Mouse (Mus musculus) neural tube, embryonic 12.5 days (tissue): ENCODE results near the gene Mapk9. TPM values are rescaled to one million over a fixed set of nuclear protein-coding genes. Genes with fewer than 3 reads are reported as not detected.
"Not testable (repeated sequence)": the region's sequence is repeated elsewhere in the genome, so short reads cannot be mapped to it uniquely, and the experiment has no call there.

Experiments used
- ATAC-seq: fragments of 200-750 bp; cut with Nextera tagmentation; 2 replicates; pipeline ENCODE4 v1.8.0; 2017; ENCODE audit warnings: low read depth, mild to moderate bottlenecking, moderate TSS enrichment, moderate library complexity; ENCODE audit not compliant: low FRiP score
- H3K27ac ChIP-seq: fragments of 300-500 bp; sonication (generic); 2 replicates; pipeline ENCODE4 v1.5.1; 2016
- H3K27me3 ChIP-seq: fragments of 300-500 bp; sonication (generic); replicated peaks from 2 replicates; pipeline ENCODE4 v1.6.1; 2016; ENCODE audit warnings: mild to moderate bottlenecking
- H3K36me3 ChIP-seq: fragments of 300-500 bp; sonication (generic); 2 replicates; pipeline ENCODE4 v1.6.1; 2016; ENCODE audit warnings: mild to moderate bottlenecking
- H3K4me1 ChIP-seq: fragments of 300-500 bp; sonication (generic); 2 replicates; pipeline ENCODE4 v1.6.1; 2016
- H3K4me2 ChIP-seq: fragments of 300-500 bp; sonication (generic); replicated peaks from 2 replicates; pipeline ENCODE4 v1.6.1; 2016; ENCODE audit warnings: mild to moderate bottlenecking
- H3K4me3 ChIP-seq: fragments of 300-500 bp; sonication (generic); 2 replicates; pipeline ENCODE4 v1.5.1; 2016
- H3K9ac ChIP-seq: fragments of 300-500 bp; sonication (generic); 2 replicates; pipeline ENCODE4 v1.6.1; 2016; ENCODE audit warnings: mild to moderate bottlenecking
- H3K9me3 ChIP-seq: fragments of 300-500 bp; sonication (generic); 2 replicates; pipeline ENCODE4 v1.6.1; 2016; ENCODE audit warnings: mild to moderate bottlenecking
- WGBS: fragments of 180-500 bp; shearing (Covaris S2); methylation state at CpG from one replicate; pipeline ENCODE4 v1.1.7; 2016; 5-methylcytosine and 5-hydroxymethylcytosine counted together
- polyA plus RNA-seq: library from polyadenylated mRNA; unstranded; fragments of >200 nt; fragmentation: Nextera tagmentation; extraction: Ambion mirVana; gene quantifications from 2 replicates; pipeline ENCODE4 v1.2.1, GENCODE M21; 2016

The Mapk9 gene
- 52.1 and 58.7 TPM in 2 replicates for polyA plus RNA-seq

- H3K9me3 ChIP-seq = no peaks in the 10 kb centered on the region
- WGBS = under 1% methylated on average over 67 of the region's 68 CpGs
- H3K4me3 ChIP-seq = peak within 1 kb of the TSS; percentile 91
- ATAC-seq = peak; percentile 99
- peak within 1 kb of the TSS; percentile 92 for H3K9ac ChIP-seq
- H3K4me2 ChIP-seq = peak within 1 kb of the TSS; percentile 80
- H3K4me1 ChIP-seq = peaks cover 17% of the 10 kb centered on the region
- H3K27me3 ChIP-seq = no peaks in the 10 kb centered on the region
- H3K27ac ChIP-seq = peak within 1 kb of the TSS; percentile 62; the same call in 1 of the 2 replicates
- peaks cover 3% of the 10 kb centered on the region; the same call in 1 of the 2 replicates for H3K36me3 ChIP-seq
Measured at GRCm38 (mm10) chr11:49846401-49847070, at the start of gene Mapk9. Gene Mapk9 (plus strand): TSS chr11:49846751.

- H3K4me1 ChIP-seq = peaks cover 12% of the 10 kb centered on the region
- no peak overlapping the region for H3K4me2 ChIP-seq
- ATAC-seq = no peak
- no peak overlapping the region for H3K4me3 ChIP-seq
- 90% methylated on average over 6 of the region's 6 CpGs for whole genome bisulfite sequencing
- no peaks in the 10 kb centered on the region; the same call in 1 of the 2 replicates for H3K27me3 ChIP-seq
- no peak overlapping the region for H3K9ac ChIP-seq
- no peaks in the 10 kb centered on the region for H3K36me3 ChIP-seq
- H3K27ac ChIP-seq = no peak overlapping the region
- no peaks in the 10 kb centered on the region for H3K9me3 ChIP-seq
Measured at GRCm38 (mm10) chr11:49798931-49799330, 47.6 kb upstream of the Mapk9 start.

- 76% methylated on average over 4 of the region's 4 CpGs for WGBS
- Histone ChIP-seq H3K27ac (no peak overlapping the region), H3K36me3 (no peaks in the 10 kb centered on the region), H3K9me3 (no peaks in the 10 kb centered on the region), H3K4me2 (no peak overlapping the region), H3K27me3 (no peaks in the 10 kb centered on the region), H3K4me3 (no peak overlapping the region), H3K9ac (no peak overlapping the region), H3K4me1 (no peaks in the 10 kb centered on the region)
- no peak for ATAC-seq
Measured at GRCm38 (mm10) chr11:49801516-49801915, 45.0 kb upstream of the Mapk9 start.

- Histone ChIP-seq H3K9me3 (no peaks in the 10 kb centered on the region), H3K9ac (no peak overlapping the region), H3K4me3 (no peak overlapping the region), H3K27me3 (no peaks in the 10 kb centered on the region), H3K27ac (no peak overlapping the region), H3K36me3 (peaks cover 2% of the 10 kb centered on the region; the same call in 1 of the 2 replicates), H3K4me2 (no peak overlapping the region), H3K4me1 (no peaks in the 10 kb centered on the region)
- 92% methylated on average over 4 of the region's 4 CpGs for WGBS
- ATAC-seq = no peak
Measured at GRCm38 (mm10) chr11:49803801-49804200, 42.8 kb upstream of the Mapk9 start.

GRCm38 (mm10) chr11:49806218-49806617 is 40.3 kb upstream of the Mapk9 start:
- 19% methylated on average over 3 of the region's 3 CpGs for WGBS
- no peaks in the 10 kb centered on the region for H3K4me1 ChIP-seq
- no peaks in the 10 kb centered on the region for H3K9me3 ChIP-seq
- no peak overlapping the region for H3K27ac ChIP-seq
- H3K4me2 ChIP-seq = no peak overlapping the region
- H3K27me3 ChIP-seq = no peaks in the 10 kb centered on the region
- no peak for ATAC-seq
- no peak overlapping the region for H3K4me3 ChIP-seq
- H3K9ac ChIP-seq = no peak overlapping the region
- H3K36me3 ChIP-seq = peaks cover 3% of the 10 kb centered on the region; the same call in 1 of the 2 replicates

GRCm38 (mm10) chr11:49808946-49809345 is 37.6 kb upstream of the Mapk9 start:
- no peaks in the 10 kb centered on the region for H3K27me3 ChIP-seq
- no peak overlapping the region for H3K27ac ChIP-seq
- no peak overlapping the region for H3K9ac ChIP-seq
- peaks cover 3% of the 10 kb centered on the region; the same call in 1 of the 2 replicates for H3K36me3 ChIP-seq
- H3K4me1 ChIP-seq = no peaks in the 10 kb centered on the region
- no peak for ATAC-seq
- 92% methylated on average over 9 of the region's 9 CpGs for WGBS
- H3K9me3 ChIP-seq = no peaks in the 10 kb centered on the region
- no peak overlapping the region for H3K4me3 ChIP-seq
- H3K4me2 ChIP-seq = no peak overlapping the region

- 90% methylated on average over 7 of the region's 7 CpGs for WGBS
- not testable (repeated sequence) for H3K27ac ChIP-seq, H3K4me2 ChIP-seq, H3K4me1 ChIP-seq, H3K9ac ChIP-seq, ATAC-seq, H3K27me3 ChIP-seq, H3K36me3 ChIP-seq, H3K9me3 ChIP-seq, H3K4me3 ChIP-seq
Measured at GRCm38 (mm10) chr11:49810696-49811095, 35.9 kb upstream of the Mapk9 start.

- H3K4me2 ChIP-seq = no peak overlapping the region
- no peak for ATAC-seq
Measured at GRCm38 (mm10) chr11:49811099-49811541, 35.4 kb upstream of the Mapk9 start.

GRCm38 (mm10) chr11:49811879-49812278 is 34.7 kb upstream of the Mapk9 start:
- Histone ChIP-seq H3K4me3 (no peak overlapping the region), H3K9ac (no peak overlapping the region), H3K27me3 (no peaks in the 10 kb centered on the region), H3K4me1 (no peaks in the 10 kb centered on the region), H3K9me3 (no peaks in the 10 kb centered on the region), H3K4me2 (no peak overlapping the region), H3K36me3 (peaks cover 3% of the 10 kb centered on the region; the same call in 1 of the 2 replicates), H3K27ac (no peak overlapping the region)
- WGBS = 84% methylated on average over 8 of the region's 8 CpGs
- ATAC-seq = no peak

More at GRCm38 (mm10) chr11:49811099-49811541, 35.4 kb upstream of the Mapk9 start:
- Histone ChIP-seq H3K4me1 (no peaks in the 10 kb centered on the region), H3K36me3 (peaks cover 3% of the 10 kb centered on the region; the same call in 1 of the 2 replicates), H3K9me3 (no peaks in the 10 kb centered on the region), H3K9ac (no peak overlapping the region), H3K27me3 (no peaks in the 10 kb centered on the region), H3K4me3 (no peak overlapping the region), H3K27ac (no peak overlapping the region)
- 90% methylated on average over 8 of the region's 8 CpGs for WGBS

- Histone ChIP-seq H3K27me3 (no peaks in the 10 kb centered on the region), H3K36me3 (peaks cover 5% of the 10 kb centered on the region; the same call in 1 of the 2 replicates), H3K4me3 (no peak overlapping the region), H3K4me2 (no peak overlapping the region), H3K9me3 (no peaks in the 10 kb centered on the region), H3K4me1 (no peaks in the 10 kb centered on the region), H3K27ac (no peak overlapping the region), H3K9ac (no peak overlapping the region)
- no peak for ATAC-seq
- WGBS = 92% methylated on average over 15 of the region's 15 CpGs
Measured at GRCm38 (mm10) chr11:49818869-49819566, 27.5 kb upstream of the Mapk9 start.

GRCm38 (mm10) chr11:49819676-49820075 is 26.9 kb upstream of the Mapk9 start:
- H3K27me3 ChIP-seq = no peaks in the 10 kb centered on the region
- ATAC-seq = no peak

GRCm38 (mm10) chr11:49820928-49821327 is 25.6 kb upstream of the Mapk9 start:
- 80% methylated on average over 2 of the region's 2 CpGs for WGBS
- no peaks in the 10 kb centered on the region for H3K4me1 ChIP-seq

More at GRCm38 (mm10) chr11:49819676-49820075, 26.9 kb upstream of the Mapk9 start:
- Histone ChIP-seq H3K4me2 (no peak overlapping the region), H3K9me3 (no peaks in the 10 kb centered on the region), H3K27ac (no peak overlapping the region), H3K4me3 (no peak overlapping the region), H3K36me3 (peaks cover 11% of the 10 kb centered on the region; the same call in 1 of the 2 replicates), H3K4me1 (no peaks in the 10 kb centered on the region), H3K9ac (no peak overlapping the region)
- WGBS = 92% methylated on average over 7 of the region's 7 CpGs

More at GRCm38 (mm10) chr11:49820928-49821327, 25.6 kb upstream of the Mapk9 start:
- no peaks in the 10 kb centered on the region for H3K9me3 ChIP-seq
- no peak overlapping the region for H3K4me2 ChIP-seq
- no peak overlapping the region for H3K9ac ChIP-seq
- no peak for ATAC-seq
- H3K27me3 ChIP-seq = no peaks in the 10 kb centered on the region
- no peak overlapping the region for H3K4me3 ChIP-seq
- H3K27ac ChIP-seq = no peak overlapping the region
- peaks cover 12% of the 10 kb centered on the region; the same call in 1 of the 2 replicates for H3K36me3 ChIP-seq
